In genomic region chr5:24576801-24577182, GRCm38 (mm10) we compare ENCODE assay signal across 9 mouse cellular contexts. TPM values are rescaled to one million over a fixed set of nuclear protein-coding genes. Genes with fewer than 3 reads are reported as not detected.
DNase-seq lines count a peak whose midpoint lies in the region; ATAC-seq and TF ChIP-seq lines count a peak whose summit lies in the region.
"Had no signal": no experiment of that assay in that cellular context is flagged by ENCODE, and none has a peak within 500 bp of the region (broad histone marks: within the 10 kb centered on the region; RNA-seq: fewer than 3 reads in every experiment).

No protein-coding gene starts in this region.

- TF ChIP-seq CTCF in olfactory bulb, adult 2 months (IDR thresholded peaks at IDR 0.05; ENCODE audit: insufficient read depth, low read depth, low read length) = no peak

- TF ChIP-seq POLR2A in olfactory bulb, adult 2 months (IDR thresholded peaks at IDR 0.05; ENCODE audit: insufficient read depth, low read depth, low read length) = no peak

- no peaks in the 10 kb centered on the region for H3K27me3 ChIP-seq in heart, embryonic 12.5 days (replicated peaks)
- H3K27me3 ChIP-seq in limb, embryonic 15.5 days = no peaks in the 10 kb centered on the region

- H3K4me1 ChIP-seq in heart, embryonic 12.5 days (replicated peaks) = peaks cover 14% of the 10 kb centered on the region
- peaks cover 0 to 2% of the 10 kb centered on the region in 2 experiments; a peak in 1 of 4 replicates for H3K4me1 ChIP-seq in ES-E14 (ENCODE audit: control insufficient read depth in 2 of 2, insufficient read depth in 2 of 2, low read length in 2 of 2, poor library complexity in 1 of 2)
- peaks cover 15% of the 10 kb centered on the region for H3K4me1 ChIP-seq in limb, embryonic 15.5 days
- H3K4me1 ChIP-seq in olfactory bulb, adult 2 months (ENCODE audit: control insufficient read depth, insufficient read depth, low read length) = peaks cover 3% of the 10 kb centered on the region

- peaks cover 39% of the 10 kb centered on the region for H3K36me3 ChIP-seq in heart, embryonic 12.5 days
- peaks cover 34% of the 10 kb centered on the region for H3K36me3 ChIP-seq in ES-E14 (ENCODE audit: control insufficient read depth, insufficient read depth, low read length, poor library complexity, severe bottlenecking)
- peaks cover 35% of the 10 kb centered on the region for H3K36me3 ChIP-seq in limb, embryonic 15.5 days

- H3K27ac ChIP-seq in heart, embryonic 12.5 days (ENCODE audit: poor library complexity, severe bottlenecking) = peak overlapping the region; percentile 71
- peak overlapping the region; percentile 54; the same call in 1 of the 2 replicates for H3K27ac ChIP-seq in ES-E14 (ENCODE audit: insufficient read depth, low read depth, low read length, poor library complexity, severe bottlenecking)
- peak overlapping the region; percentile 87 for H3K27ac ChIP-seq in limb, embryonic 15.5 days
- no peak overlapping the region; the same call in 1 of the 2 replicates for H3K27ac ChIP-seq in olfactory bulb, adult 2 months (ENCODE audit: insufficient read depth, low read depth, low read length)

- peak; percentile 23; the same call in 1 of the 2 replicates for ATAC-seq in heart, embryonic 12.5 days (ENCODE audit: insufficient number of reproducible peaks, low FRiP score)
- peak; percentile 37 for ATAC-seq in erythroid progenitor cell, adult 5-6 weeks (replicated peaks; ENCODE audit: low FRiP score, poor library complexity, severe bottlenecking)
- ATAC-seq in limb, embryonic 15.5 days (ENCODE audit: insufficient number of reproducible peaks, low FRiP score, low TSS enrichment, low read depth) = peak; percentile 0; the same call in 1 of the 2 replicates

- peak overlapping the region; percentile 84 for H3K4me3 ChIP-seq in heart, embryonic 12.5 days
- peak overlapping the region; percentile 86 to 92 for H3K4me3 ChIP-seq in ES-E14 (ENCODE audit: insufficient read depth in 1 of 2, low read depth in 1 of 2, low read length in 2 of 2, poor library complexity in 1 of 2, severe bottlenecking in 1 of 2)
- H3K4me3 ChIP-seq in limb, embryonic 15.5 days = peak overlapping the region; percentile 79
- H3K4me3 ChIP-seq in olfactory bulb, adult 2 months (ENCODE audit: insufficient read depth, low read depth, low read length) = peak overlapping the region; percentile 87

- no peak for DNase-seq in heart, postnatal 4 days
- DNase-seq in ES-E14 (ENCODE audit: low read depth, low spot score) = no peak
- DNase-seq in adrenal gland, postnatal 25 days = no peak
- DNase-seq in cerebellum, postnatal 10 days = no peak

- no peaks in the 10 kb centered on the region for H3K9me3 ChIP-seq in heart, embryonic 12.5 days (replicated peaks)
- no peaks in the 10 kb centered on the region for H3K9me3 ChIP-seq in ES-E14 (ENCODE audit: control insufficient read depth, insufficient read depth, low read depth, low read length)
- no peaks in the 10 kb centered on the region for H3K9me3 ChIP-seq in limb, embryonic 15.5 days

- in situ Hi-C loops in ES-E14 (cut with MboI; ENCODE audit: low sequenced_read_pairs in 2 of 2, unreplicated experiment in 2 of 2) = no loop called here

- peak overlapping the region; percentile 92 for H3K4me2 ChIP-seq in heart, embryonic 12.5 days
- H3K4me2 ChIP-seq in limb, embryonic 15.5 days = peak overlapping the region; percentile 81

- under 1% methylated on average over 32 of the region's 32 CpGs for WGBS in heart, embryonic 12.5 days
- WGBS in limb, embryonic 15.5 days = under 1% methylated on average over 32 of the region's 32 CpGs
- under 1% methylated on average over 32 of the region's 32 CpGs for whole genome bisulfite sequencing in olfactory bulb, adult 2 months

- H3K9ac ChIP-seq in heart, embryonic 12.5 days = peak overlapping the region; percentile 90
- peak overlapping the region; percentile 93 for H3K9ac ChIP-seq in ES-E14 (ENCODE audit: insufficient read depth, low read depth, low read length, poor library complexity, severe bottlenecking)
- H3K9ac ChIP-seq in limb, embryonic 15.5 days = peak overlapping the region; percentile 78

TF ChIP-seq in ES-E14, 5 proteins besides CTCF, POLR2A, EP300 and RAD21:
- TF ChIP-seq ZC3H11A (IDR thresholded peaks at IDR 0.05; ENCODE audit: borderline replicate concordance, low read depth, low read length) (no peak), CHD2 (IDR thresholded peaks at IDR 0.05; ENCODE audit: low read depth, low read length) (no peak), HCFC1 (IDR thresholded peaks at IDR 0.05; ENCODE audit: borderline replicate concordance, insufficient read depth, low read length) (no peak), ZNF384 (IDR thresholded peaks at IDR 0.05; ENCODE audit: low read depth, low read length) (no peak), MAFK (IDR thresholded peaks at IDR 0.05; ENCODE audit: insufficient read depth, low read depth, low read length) (no peak)

RNA-seq across cellular contexts. Expression of gene Abcf2, which starts 0.5 kb away (rescaled TPM):
- polyA plus RNA-seq in heart, embryonic 12.5 days (2016; fragmentation: Nextera tagmentation; extraction: Ambion mirVana) = 79.0 and 80.6 TPM in 2 replicates
- 10 to 100 TPM; 47.4 to 49.3 TPM for total RNA-seq in heart, postnatal 4 days (2021)
- 139 and 171 TPM in 2 replicates for total RNA-seq in ES-E14 (2012; rRNA removed)
- 14.7 and 18.0 TPM in 2 replicates for total RNA-seq in erythroid progenitor cell, adult 5-6 weeks (2015; ENCODE audit: low replicate concordance)
- total RNA-seq in erythroid progenitor cell, adult 5-6 weeks (2017; ENCODE audit: low replicate concordance) = 13.7 and 18.1 TPM in 2 replicates
- polyA plus RNA-seq in limb, embryonic 15.5 days (2015; fragmentation: Nextera tagmentation; extraction: Ambion mirVana) = 97.2 and 98.2 TPM in 2 replicates
- not detected in 2 replicates for polyA plus RNA-seq in olfactory bulb, adult 2 months (2012; ENCODE audit: insufficient read depth, insufficient read length, low replicate concordance, missing spikeins)
- total RNA-seq in adrenal gland, postnatal 25 days (2021) = 74.1 and 76.8 TPM in 2 replicates

RNA-seq across cellular contexts. Expression of gene Chpf2, which starts 9.7 kb away (rescaled TPM):
- 20.1 and 22.8 TPM in 2 replicates for polyA plus RNA-seq in heart, embryonic 12.5 days (2016; fragmentation: Nextera tagmentation; extraction: Ambion mirVana)
- total RNA-seq in heart, postnatal 4 days (2021) = 10 to 100 TPM; 19.9 to 21.6 TPM
- total RNA-seq in ES-E14 (2012; rRNA removed) = 23.0 and 23.7 TPM in 2 replicates
- 5.9 and 10.5 TPM in 2 replicates for total RNA-seq in erythroid progenitor cell, adult 5-6 weeks (2015; ENCODE audit: low replicate concordance)
- total RNA-seq in erythroid progenitor cell, adult 5-6 weeks (2017; ENCODE audit: low replicate concordance) = 5.5 and 11.9 TPM in 2 replicates
- 37.7 and 39.5 TPM in 2 replicates for polyA plus RNA-seq in limb, embryonic 15.5 days (2015; fragmentation: Nextera tagmentation; extraction: Ambion mirVana)
- polyA plus RNA-seq in olfactory bulb, adult 2 months (2012; ENCODE audit: insufficient read depth, insufficient read length, low replicate concordance, missing spikeins) = not detected in 2 replicates
- total RNA-seq in adrenal gland, postnatal 25 days (2021) = 40.7 and 66.4 TPM in 2 replicates

RNA-seq across cellular contexts. Expression of gene 4931409K22Rik, which starts 20.2 kb away (rescaled TPM):
- polyA plus RNA-seq in heart, embryonic 12.5 days (2016; fragmentation: Nextera tagmentation; extraction: Ambion mirVana) = not detected in 2 replicates
- not detected for total RNA-seq in heart, postnatal 4 days (2021)
- total RNA-seq in ES-E14 (2012; rRNA removed) = 0.13 and 0.21 TPM in 2 replicates
- total RNA-seq in erythroid progenitor cell, adult 5-6 weeks (2015; ENCODE audit: low replicate concordance) = not detected in 2 replicates
- not detected in 2 replicates for total RNA-seq in erythroid progenitor cell, adult 5-6 weeks (2017; ENCODE audit: low replicate concordance)
- 0.14 and 0.26 TPM in 2 replicates for polyA plus RNA-seq in limb, embryonic 15.5 days (2015; fragmentation: Nextera tagmentation; extraction: Ambion mirVana)
- polyA plus RNA-seq in olfactory bulb, adult 2 months (2012; ENCODE audit: insufficient read depth, insufficient read length, low replicate concordance, missing spikeins) = not detected in 2 replicates
- not detected in 2 replicates for total RNA-seq in adrenal gland, postnatal 25 days (2021)
- total RNA-seq: neutrophil, adult 5-6 weeks had no signal

RNA-seq across cellular contexts. Expression of gene Asb10, which starts 36.0 kb away (rescaled TPM):
- 3.7 and 4.7 TPM in 2 replicates for polyA plus RNA-seq in heart, embryonic 12.5 days (2016; fragmentation: Nextera tagmentation; extraction: Ambion mirVana)
- 10 to 100 TPM; 19.8 to 23.1 TPM for total RNA-seq in heart, postnatal 4 days (2021)
- total RNA-seq in ES-E14 (2012; rRNA removed) = 0.18 and 0.53 TPM in 2 replicates
- not detected in 2 replicates for total RNA-seq in erythroid progenitor cell, adult 5-6 weeks (2015; ENCODE audit: low replicate concordance)
- not detected in 2 replicates for total RNA-seq in erythroid progenitor cell, adult 5-6 weeks (2017; ENCODE audit: low replicate concordance)
- polyA plus RNA-seq in limb, embryonic 15.5 days (2015; fragmentation: Nextera tagmentation; extraction: Ambion mirVana) = 0.99 and 1.8 TPM in 2 replicates
- not detected in 2 replicates for polyA plus RNA-seq in olfactory bulb, adult 2 months (2012; ENCODE audit: insufficient read depth, insufficient read length, low replicate concordance, missing spikeins)
- 0.67 TPM in 1 of 2 replicates, not detected in the other for total RNA-seq in adrenal gland, postnatal 25 days (2021)
- total RNA-seq: neutrophil, adult 5-6 weeks had no signal

RNA-seq across cellular contexts. Expression of gene Smarcd3, which starts 47.4 kb away (rescaled TPM):
- polyA plus RNA-seq in heart, embryonic 12.5 days (2016; fragmentation: Nextera tagmentation; extraction: Ambion mirVana) = 86.4 and 90.3 TPM in 2 replicates
- total RNA-seq in heart, postnatal 4 days (2021) = 10 to 100 TPM; 89.7 to 96.9 TPM
- 4.9 and 8.5 TPM in 2 replicates for total RNA-seq in ES-E14 (2012; rRNA removed)
- total RNA-seq in erythroid progenitor cell, adult 5-6 weeks (2015; ENCODE audit: low replicate concordance) = not detected in 2 replicates
- total RNA-seq in erythroid progenitor cell, adult 5-6 weeks (2017; ENCODE audit: low replicate concordance) = not detected in 2 replicates
- 32.4 and 37.2 TPM in 2 replicates for polyA plus RNA-seq in limb, embryonic 15.5 days (2015; fragmentation: Nextera tagmentation; extraction: Ambion mirVana)
- polyA plus RNA-seq in olfactory bulb, adult 2 months (2012; ENCODE audit: insufficient read depth, insufficient read length, low replicate concordance, missing spikeins) = not detected in 2 replicates
- total RNA-seq in adrenal gland, postnatal 25 days (2021) = 14.5 and 18.7 TPM in 2 replicates
